Mouse (Mus musculus): ENCODE results near the gene Trappc6a.
A peak's percentile ranks its signal among the peaks of the same experiment; 100 is the strongest.

The Trappc6a gene

DNA sequence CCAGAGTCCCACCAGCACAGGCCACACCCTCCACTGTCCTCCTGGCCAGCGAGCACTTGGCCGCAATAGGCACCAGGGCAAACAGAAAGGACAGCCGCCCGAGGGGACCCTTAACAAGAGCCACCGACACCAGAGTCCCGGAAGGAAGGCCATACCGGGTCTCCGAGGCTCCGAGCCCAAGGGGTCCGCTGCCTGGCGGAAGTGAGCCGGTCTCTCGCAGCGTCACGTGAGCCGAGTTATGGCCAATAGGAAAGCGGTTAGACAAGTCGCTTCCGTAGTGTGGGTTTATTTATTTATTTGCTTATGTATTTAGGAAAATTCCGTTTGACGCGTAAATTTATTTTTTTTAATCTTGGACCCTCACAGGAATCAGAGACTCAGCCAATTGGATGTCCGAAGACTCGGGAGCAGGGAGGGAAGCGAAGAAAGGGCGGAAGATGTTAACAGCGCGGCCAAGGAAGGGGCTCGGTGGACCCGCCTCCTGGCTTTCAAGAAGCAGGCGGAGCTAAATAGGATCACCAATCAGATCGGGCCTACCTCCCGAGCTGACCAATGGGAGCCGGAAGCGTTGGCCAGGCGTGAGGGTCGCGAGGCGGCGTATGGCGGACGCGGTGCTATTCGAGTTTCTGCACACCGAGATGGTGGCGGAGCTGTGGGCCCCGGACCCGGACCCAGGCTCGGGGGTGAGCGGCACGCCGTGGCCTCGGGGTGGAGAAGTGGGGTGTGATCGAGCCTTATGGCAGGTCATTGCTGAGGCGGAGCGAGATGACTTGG is at the start of gene Trappc6a, which contains the start of gene Bloc1s3:
TSS of gene Trappc6a (plus strand) at position 246 of the 774 bp plus-strand sequence.
TSS of gene Bloc1s3 (minus strand) at position 218 of the 774 bp plus-strand sequence.
- peak; percentile 96 for DNase-seq

DNA sequence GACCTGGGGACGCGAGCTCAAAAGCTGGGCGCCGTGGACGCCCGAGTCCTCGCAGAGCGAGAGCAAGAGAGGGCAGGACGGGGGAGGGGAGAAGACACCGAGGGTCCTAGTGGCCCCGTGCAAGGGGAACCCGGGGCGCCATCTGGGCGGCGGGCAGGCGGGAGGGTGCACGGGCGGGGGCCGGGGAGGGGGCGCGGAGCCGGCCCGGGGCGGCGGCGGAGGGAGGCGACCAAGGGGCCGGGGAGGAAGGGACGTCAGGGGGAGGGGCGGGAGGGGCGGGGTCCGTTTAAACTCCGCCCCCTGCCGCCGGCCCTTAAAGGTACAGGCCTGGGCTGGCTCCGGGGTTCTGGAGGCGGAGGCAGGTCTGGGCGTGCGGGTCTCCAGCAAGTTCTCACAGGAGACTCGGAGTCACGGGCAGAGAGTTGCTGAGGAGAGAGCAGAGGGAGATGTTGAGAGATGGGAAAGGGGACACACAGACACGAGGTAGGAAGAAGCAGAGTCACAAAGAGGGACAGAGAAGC is 49.5 kb upstream of the Trappc6a start, which contains the start of gene Mark4:
TSS of gene Mark4 (minus strand) at position 231 of the 521 bp plus-strand sequence.
- DNase-seq: peak; percentile 91

DNA sequence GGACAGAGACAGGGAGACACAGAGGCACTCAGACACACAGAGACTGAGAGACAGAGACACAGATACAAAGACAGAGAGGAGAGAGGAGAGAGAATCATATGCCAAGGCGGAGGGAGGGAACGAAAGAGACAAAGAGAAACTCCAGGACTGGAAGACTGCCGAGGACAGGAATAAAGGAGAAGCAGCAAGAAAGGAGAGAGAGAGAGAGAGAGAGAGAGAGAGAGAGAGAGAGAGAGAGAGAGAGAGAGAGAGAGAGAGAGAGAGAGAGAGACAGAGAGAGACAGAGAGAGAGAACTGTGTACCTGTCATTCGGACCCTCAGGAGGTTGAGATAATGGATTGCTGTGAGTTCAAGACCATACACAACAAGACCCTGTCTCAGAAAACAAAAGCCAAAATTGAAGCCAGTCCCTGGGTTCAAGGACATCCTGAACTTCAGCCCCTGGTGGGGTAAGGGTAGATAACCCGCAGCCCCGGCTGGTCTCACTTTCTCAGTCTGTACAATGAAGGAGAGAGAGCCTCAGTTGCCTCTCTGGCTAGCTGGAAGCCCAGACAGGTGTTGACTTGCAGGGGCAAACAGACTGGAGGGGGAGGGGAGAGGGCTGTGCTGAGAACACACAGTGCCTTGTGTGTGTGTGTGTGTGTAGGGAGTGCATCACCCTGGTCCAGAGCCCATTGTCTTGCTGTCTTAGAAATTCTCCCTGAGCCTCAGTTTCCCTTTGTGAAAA is 48.9 kb upstream of the Trappc6a start:
- DNase-seq: no peak

DNA sequence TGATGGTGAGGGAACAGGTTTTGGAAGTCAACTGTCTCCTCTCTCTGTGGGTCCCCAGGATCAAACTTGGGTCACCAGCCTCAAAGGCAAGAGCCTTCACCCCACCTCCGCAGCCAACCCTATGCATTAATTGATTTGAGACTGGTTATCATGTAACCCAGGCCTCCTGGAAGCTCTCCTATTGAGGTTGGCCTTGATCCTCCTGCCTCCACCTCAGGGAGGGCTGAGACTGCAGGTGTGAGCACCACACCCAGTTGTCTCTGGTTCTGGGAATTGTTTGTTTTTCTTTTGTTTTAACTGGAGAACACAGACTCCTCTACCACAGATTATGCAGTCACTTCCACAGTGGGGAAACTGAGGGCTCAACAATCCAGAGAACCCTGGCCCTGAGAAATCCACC is 47.7 kb upstream of the Trappc6a start:
- no peak for DNase-seq

DNA sequence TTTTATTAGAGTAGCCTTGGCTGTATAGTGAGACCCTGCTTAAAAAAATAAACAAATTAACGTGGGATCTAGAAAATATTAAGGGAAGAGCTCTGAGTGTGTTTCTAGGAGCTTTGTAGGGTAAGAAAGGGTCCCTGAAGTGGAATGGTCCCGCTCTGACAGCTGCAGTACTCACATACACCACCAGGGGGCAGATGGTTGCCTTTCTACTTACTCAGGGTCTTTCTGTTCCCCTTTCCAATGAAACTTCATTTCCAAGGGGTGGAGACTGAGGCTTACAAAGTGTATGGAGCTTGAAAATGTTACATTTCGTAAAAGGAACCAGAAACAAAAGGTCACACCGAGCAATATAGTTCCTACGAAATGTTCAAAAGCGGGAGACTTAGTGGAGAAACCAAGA is 46.7 kb upstream of the Trappc6a start:
- DNase-seq: peak; percentile 78

DNA sequence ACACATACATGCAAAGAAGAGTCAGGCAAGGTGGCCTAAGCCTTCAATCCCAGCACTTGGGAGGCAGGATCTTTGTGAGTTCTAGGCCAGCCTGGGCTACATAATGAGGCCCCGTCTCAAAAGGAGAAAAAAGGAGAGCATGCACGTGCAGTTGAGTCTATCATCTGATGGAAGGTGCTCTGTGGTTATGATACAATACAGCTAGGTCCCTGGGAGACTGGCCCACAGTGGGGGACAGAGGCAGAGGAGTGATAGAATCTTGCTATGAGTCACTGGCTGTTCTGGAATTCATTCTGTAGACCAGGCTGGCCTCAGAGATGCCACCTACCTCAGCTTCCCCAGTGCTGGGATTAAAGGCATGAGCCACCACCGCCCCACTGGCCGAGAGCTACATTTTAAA is 45.8 kb upstream of the Trappc6a start:
- no peak for DNase-seq

DNA sequence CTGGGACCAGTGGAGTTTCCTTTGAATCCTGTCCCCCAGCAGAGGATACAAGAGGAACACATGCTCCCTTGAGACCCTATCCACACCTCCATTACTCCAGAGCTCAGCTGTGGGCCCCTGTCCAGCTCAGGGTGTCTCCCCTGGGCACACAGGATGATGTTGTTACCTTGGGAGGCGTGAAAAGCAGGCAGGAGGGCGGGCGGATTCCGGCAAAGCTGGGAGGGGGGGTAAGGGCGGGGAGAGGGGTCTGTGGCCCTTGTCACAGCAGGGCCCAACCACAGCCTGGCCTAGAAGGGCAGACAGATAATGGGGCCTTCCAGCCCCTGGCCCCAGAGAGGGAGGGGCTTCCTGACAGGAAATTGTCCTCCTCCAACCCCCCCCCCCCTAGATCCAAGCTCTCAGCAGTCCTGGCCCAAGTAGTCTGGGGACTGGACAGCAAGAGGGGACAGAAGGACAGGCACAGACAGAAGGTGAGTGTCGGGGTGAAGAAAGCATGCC is 45.3 kb upstream of the Trappc6a start, which contains the start of gene Exoc3l2:
TSS of gene Exoc3l2 (plus strand) at position 448 of the 498 bp plus-strand sequence.
- DNase-seq: no peak

DNA sequence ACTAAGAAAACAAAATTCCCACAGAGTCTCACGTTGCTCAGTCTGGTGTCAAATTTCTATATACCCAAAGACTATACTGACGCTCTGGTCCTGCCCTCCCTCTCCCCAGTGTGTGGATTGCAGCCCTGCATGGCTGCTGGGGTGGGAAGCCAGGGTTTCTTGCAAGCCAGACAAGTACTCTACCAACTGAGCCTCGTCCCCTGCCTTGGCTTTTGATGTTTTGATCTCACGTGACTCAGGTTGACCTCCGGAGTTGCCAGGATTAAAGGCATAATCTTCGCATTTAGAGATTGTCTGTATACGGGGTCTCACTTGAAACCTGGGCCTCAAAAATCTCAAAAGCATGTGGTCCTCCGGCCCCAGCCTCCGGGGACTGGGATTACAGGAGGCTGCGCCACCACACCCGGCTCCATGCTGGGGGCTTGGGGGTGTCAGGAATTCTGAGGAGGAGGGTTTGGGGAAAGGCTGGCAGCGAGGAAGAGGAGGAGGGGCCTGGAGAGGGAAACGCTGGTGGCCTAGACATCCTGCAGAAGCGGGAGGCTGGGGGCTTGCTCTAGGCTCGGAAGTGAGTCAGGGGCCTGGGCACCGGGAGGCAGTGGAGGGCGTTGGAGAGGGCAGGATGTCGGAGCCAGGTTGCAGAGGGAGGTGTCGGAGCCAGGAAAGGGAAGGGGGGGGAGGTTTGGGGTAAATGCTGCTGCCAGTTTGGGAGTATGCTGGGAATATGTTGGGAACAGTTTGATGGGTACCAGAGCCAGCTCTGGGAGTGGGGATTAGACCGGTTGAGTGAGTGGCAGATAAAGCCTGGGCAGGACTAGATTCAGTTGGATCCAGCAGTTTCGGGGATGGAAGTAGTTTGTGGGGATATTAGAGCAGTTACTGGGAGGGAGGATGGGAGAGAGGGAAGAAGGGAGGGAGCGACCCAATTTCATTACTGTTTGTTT is 43.6 kb upstream of the Trappc6a start:
- peak; percentile 67 for DNase-seq

DNA sequence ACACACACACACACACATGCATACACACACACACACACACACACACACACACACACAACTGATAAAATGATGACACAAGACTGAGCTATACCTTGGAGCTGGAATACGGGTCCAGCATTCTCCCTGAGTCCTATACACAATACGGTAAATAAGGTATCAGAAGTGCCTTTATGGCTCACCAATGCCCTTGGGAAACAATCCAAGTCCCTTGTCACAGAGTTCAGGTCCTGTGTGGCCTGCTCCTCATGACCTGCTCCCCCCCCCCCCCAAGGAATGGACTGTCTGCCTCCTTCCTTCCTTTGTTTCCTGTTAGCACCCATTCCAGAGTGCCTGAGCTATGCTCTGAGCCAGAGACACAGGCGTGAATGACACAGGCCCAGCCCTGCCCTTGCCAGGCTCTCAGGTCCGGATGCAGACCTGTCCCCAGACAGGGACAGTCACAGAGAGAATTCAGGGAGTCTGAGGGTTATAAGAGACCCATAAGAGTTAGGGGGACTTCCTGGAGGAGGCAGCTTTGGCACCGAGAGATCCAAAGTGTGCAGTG is 41.5 kb upstream of the Trappc6a start:
- no peak for DNase-seq

DNA sequence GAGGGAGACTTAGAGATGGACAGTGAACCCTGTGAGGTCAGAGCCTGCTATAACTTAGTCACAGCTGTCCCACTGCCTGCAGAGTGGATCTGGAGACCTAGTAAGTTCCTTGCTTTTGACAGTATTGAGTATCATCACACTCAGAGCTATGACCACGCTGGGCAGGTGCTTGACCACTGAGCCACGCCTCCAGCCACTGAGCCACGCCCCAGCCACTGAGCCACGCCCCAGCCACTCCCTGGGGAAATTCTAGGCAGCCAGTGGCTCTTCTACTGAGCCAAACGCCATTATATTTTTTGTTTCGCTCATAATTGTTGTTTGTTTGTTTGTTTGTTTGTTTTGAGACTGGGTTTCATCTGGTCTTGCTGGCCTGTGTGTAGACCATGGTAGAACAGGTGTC is 40.6 kb upstream of the Trappc6a start:
- no peak for DNase-seq

DNA sequence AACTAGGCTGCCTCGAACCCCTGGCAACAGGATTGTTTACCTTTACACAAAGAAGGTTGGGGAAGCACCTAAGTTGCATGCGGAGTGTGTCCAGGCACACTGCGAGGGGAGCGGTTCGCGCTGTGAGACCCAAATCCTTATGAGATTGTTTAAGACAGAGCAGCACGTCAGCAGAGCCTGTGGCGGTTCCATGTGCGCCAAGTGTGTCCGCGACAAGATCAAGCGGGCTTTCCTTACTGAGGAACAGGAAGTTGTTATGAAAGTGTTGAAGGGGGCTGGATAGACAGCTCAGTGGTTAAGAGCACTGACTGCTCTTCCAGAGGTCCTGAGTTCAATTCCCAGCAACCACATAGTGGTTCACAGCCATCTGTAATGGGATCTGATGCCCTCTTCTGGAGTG is 39.9 kb upstream of the Trappc6a start:
- no peak for DNase-seq

DNA sequence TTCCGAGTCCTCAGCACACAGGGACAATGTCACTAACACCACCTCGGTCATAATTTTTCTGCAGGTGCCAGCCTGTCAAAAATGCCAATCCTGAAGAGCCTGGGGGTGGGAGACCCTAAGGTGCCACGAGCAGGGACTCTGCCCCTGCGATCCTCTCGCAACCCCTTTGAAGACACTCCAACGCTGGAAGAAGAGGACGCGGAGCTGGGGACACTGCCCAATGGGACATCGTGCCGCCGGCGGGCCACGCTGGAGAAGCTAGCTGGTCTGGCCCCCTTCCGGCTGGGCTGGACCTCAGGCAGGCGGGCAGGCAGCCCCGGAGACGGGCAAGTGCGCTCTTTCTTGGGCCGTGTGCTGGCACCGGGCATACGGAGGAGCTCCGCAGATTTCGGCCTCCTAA is 38.8 kb upstream of the Trappc6a start:
- DNase-seq: no peak

DNA sequence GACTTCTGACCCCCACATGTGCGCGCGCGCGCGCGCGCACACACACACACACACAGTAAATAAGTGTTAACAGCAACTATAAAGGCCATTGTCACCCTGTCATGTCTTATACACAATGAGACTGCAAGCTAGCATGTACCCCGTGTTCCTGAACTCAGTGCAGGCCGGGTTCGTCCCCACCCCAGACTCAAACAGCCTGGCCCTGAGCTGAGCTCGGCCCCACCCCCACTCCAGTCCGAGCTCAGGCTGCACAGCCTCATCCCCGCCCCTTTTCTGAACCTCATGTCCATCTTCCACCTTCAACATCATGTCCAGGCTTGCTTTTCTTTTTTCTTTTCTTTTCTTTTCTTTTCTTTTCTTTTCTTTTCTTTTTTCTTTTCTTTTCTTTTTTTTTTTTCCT is 37.9 kb upstream of the Trappc6a start:
- no peak for DNase-seq

DNA sequence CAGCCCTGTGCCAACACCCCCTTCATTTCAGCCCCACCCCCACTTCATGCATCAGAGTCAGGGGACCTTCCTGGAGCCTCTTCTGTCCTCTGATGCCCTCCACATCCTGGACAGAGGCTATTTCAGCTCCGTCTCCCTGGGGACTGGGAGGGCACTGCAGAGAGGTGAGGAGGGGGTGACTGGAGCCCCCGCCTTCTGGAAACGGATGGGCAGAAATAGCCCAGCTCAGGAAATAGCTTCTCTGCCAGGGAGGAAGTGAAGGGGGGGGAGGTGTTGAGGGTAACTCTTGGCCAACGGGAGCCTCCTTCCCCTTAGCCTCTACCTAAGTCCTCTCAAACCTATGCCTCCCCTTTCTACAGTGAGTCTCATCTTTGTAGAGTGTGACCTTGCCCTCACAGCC is 35.8 kb upstream of the Trappc6a start:
- no peak for DNase-seq

DNA sequence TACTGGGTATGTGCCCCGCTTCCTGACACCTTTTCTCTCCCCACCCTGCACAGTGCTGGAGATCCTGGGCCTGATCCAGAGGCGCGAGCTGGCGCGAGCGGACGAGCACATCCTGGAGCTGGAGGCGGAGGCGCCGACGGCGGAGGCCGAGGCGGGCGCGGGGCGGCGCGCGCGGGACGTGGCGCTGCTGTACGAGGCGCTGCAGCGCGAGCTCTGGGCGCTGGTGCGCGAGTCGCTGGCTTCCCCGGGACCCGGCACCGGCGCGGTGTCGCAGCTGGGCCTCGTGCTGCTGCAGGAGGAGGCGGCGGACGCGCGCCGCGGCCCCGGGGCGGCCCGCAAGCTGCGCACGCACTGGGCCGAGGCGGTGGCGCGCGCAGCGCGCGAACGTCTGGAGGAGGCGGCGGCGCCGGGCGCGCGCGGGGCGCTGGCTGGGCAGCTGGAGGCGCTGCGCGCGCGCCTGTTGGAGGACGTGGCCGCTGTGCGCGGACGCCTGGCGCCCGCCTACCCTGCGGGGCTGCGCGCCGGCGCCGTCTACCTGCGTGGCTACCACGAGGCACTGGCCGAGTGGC is 34.2 kb upstream of the Trappc6a start:
- DNase-seq: peak; percentile 94

DNA sequence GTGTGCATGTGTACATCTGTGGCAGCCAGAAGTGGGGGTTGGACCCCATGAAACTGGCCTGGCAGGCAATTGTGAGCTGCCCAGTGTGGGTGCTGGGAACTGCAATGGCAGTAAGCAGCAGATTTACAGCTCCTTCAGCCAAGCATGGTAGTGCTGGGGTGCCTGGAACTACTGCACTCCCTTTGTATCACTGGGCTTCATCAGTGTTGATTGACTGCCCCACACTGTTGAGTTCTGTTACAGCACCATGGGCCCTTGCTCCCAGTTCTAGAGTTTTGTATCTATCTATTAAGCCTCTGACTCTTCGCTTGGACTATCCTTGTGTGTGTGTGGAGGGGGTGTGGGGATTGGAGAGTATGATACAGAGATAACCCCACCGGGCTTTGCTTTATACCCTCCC is 31.1 kb upstream of the Trappc6a start:
- DNase-seq: no peak

DNA sequence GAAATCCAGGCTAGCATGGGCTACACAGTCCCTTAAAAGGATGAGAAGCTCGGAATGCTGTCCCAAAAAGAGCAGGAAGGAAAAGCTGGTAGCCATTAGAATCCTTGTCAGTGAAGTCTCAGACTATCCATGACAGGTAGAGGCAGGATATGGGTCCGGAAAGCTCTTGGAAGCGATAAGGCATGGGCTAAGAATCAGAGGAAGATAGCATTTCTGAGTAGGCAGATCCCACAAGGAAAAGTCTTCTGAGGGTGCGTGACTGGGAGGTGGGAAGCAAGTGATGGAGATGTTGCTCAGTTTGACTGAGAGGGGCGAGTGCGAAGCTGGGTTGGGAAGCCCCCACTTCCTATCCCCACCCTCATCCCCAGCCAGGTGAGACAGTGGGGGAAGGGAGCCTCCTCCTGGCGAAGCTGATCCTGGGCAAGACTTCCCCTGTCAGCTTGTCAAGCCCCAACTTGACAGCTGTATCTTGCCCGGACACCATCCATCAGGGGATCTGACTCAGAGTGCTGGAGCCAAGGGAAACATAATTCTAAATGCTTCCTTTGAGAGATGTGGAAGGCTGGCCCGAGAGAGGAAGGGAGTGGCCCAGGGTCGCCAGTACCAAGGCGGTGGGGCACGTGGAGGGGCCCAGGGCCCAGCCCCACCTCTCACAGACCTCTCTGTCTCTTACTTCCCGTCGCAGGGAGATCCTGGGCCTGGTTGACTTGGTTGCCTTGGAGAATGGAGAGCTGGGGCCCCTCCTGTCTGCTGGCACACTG is 30.4 kb upstream of the Trappc6a start:
- DNase-seq: no peak

DNA sequence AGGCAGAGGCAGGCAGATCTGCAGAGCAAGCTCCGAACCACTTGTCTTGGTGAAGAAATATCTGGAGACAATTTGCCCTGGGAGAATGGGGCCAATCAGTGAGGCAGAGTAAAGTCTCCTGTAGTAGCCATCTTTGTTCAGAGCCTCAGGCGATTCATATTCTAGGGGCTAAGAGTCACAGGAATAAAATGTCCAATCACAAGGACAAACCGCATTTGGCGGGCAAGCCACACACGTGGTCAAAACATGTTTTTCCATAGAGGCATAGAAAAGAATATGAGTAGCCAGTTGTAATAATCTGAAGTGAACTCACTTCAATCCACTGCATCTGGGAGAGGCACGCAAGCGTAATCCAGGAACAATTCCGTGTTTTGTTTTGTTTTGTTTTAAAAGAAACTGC is 24.9 kb upstream of the Trappc6a start:
- DNase-seq: no peak

DNA sequence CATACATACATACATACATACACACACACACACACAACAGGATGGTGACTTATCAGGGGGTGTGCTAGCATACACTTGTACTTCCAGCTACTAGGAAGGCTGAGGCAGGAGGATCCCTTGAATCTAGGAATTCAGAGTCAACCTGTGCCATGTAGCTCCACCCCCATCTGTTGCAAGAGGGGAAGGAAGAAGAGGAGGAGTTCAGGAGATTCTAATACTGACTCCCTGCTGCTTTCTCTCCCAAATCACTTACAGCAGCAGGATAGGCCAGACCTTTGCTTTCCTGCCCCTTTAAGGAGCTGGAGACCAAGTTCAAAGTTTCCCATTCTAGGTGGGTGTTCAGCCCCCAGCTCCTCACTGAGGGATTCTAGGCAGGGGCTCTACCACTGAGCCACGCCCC is 22.7 kb upstream of the Trappc6a start:
- no peak for DNase-seq

DNA sequence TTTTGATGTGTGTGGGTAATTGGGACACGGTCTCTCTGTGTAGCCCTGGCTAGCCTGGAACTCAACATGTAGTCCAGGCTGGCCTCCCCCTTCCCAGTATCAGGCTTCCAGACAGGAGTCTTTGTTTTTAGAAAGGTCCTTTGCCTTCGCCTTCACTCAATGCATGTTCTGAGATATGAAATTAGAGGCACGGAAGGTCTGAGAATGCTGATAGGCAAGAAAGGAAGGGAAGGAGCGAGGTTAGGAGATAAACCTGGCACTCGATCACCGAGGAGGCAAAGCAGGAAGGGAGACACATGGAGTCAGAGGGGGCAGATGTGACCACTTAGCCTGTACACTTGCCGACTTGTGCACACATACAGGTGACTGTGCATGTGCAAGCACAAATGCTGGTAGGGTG is 21.6 kb upstream of the Trappc6a start:
- DNase-seq: no peak

DNA sequence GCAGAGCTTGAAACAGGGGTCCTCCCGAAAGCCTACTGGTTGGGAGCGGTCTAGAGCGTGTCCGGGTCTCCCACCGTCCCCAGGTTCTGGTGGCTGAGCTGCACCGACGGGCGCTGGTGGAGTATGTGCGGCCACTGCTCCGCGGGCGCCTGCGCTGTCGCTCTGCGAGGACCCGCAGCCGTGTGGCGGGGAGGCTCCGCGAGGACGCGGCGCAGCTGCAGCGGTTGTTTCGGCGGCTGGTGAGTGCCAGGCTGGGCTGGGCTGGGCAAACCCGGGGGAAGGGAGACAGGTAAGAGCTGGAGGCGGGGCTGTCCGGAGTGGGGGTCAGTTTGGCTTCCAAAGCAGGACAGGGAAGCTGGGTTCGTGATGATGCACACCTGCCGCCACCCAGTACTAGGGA is 18.7 kb upstream of the Trappc6a start:
- DNase-seq: peak; percentile 47

Measured in embryo, embryonic 11 days (tissue).